Mouse (Mus musculus) myocyte (in vitro differentiated cells): ENCODE results near the gene Ldlrad3.

ENCODE experiments used
- CEBPB ChIP-seq: IDR thresholded peaks from 2 replicates; pipeline ENCODE4 v1.6.1; 2011; ENCODE audit warnings: mild to moderate bottlenecking, moderate library complexity; ENCODE audit not compliant: poor library complexity, insufficient read depth, severe bottlenecking
- E2F4 ChIP-seq: IDR thresholded peaks from one replicate; pipeline ENCODE4 v1.6.1; 2011; ENCODE audit warnings: mild to moderate bottlenecking, control low read depth, moderate library complexity; ENCODE audit not compliant: insufficient read depth
- MAX ChIP-seq: IDR thresholded peaks from one replicate; pipeline ENCODE4 v1.6.1; 2011; ENCODE audit warnings: low read depth, mild to moderate bottlenecking, control low read depth
- MYOG ChIP-seq, 3 experiments: IDR thresholded peaks; one replicate each; pipeline ENCODE4 v1.6.1; 2011; ENCODE audit warnings: control low read depth in 2 of 3, low read depth in 2 of 3, mild to moderate bottlenecking in 2 of 3; ENCODE audit not compliant: insufficient read length in 2 of 3, control insufficient read depth in 1 of 3, insufficient read depth in 1 of 3
- POLR2A ChIP-seq: IDR thresholded peaks from one replicate; pipeline ENCODE4 v1.6.1; 2011; ENCODE audit warnings: low read depth, mild to moderate bottlenecking, control low read depth, moderate library complexity; ENCODE audit not compliant: insufficient read length
- POLR2AphosphoS2 ChIP-seq: IDR thresholded peaks from one replicate; pipeline ENCODE4 v1.6.1; 2011; ENCODE audit warnings: low read depth, control low read depth; ENCODE audit not compliant: insufficient read length
- REST ChIP-seq: IDR thresholded peaks from one replicate; pipeline ENCODE4 v1.6.1; 2011; ENCODE audit warnings: mild to moderate bottlenecking, control low read depth, moderate library complexity; ENCODE audit not compliant: insufficient read depth, insufficient read length
- SRF ChIP-seq: IDR thresholded peaks from one replicate; pipeline ENCODE4 v1.6.1; 2011; ENCODE audit warnings: low read depth; ENCODE audit not compliant: control insufficient read depth, insufficient read length
- TCF12 ChIP-seq: IDR thresholded peaks from one replicate; pipeline ENCODE4 v1.6.1; 2011; ENCODE audit warnings: mild to moderate bottlenecking, control low read depth; ENCODE audit not compliant: poor library complexity, insufficient read depth, severe bottlenecking
- USF1 ChIP-seq: IDR thresholded peaks from one replicate; pipeline ENCODE4 v1.6.1; 2011; ENCODE audit warnings: low read depth, mild to moderate bottlenecking, control low read depth, moderate library complexity

GRCm38 (mm10) chr2:101986344-101987087 lies 199.7 kb downstream of the Ldlrad3 start:
- TF ChIP-seq REST: no peak
- TF ChIP-seq MYOG (IDR thresholded peaks at IDR 0.05; ENCODE audit: control insufficient read depth in 1 of 3, insufficient read depth in 1 of 3, insufficient read length in 2 of 3, low read depth in 2 of 3): no peak
- TF ChIP-seq TCF12: no peak
- no peak for TF ChIP-seq POLR2A
- TF ChIP-seq CEBPB: no peak
- TF ChIP-seq E2F4: no peak
- no peak for TF ChIP-seq MAX
- no peak for TF ChIP-seq USF1
- TF ChIP-seq POLR2AphosphoS2: no peak
- TF ChIP-seq SRF: no peak
